In genomic region chr13:95104865-95105264, GRCm38 (mm10) we compare ENCODE assay signal across 18 mouse cellular contexts.
"Had no signal": no experiment of that assay in that cellular context is flagged by ENCODE, and none has a peak within 500 bp of the region (broad histone marks: within the 10 kb centered on the region; RNA-seq: fewer than 3 reads in every experiment).

No protein-coding gene starts in this region.

- H3K36me3 ChIP-seq: intestine, embryonic 15.5 days; kidney, embryonic 15.5 days; limb, embryonic 10.5 days; limb, embryonic 13.5 days; liver, embryonic 12.5 days; liver, embryonic 15.5 days; stomach, embryonic 15.5 days had no signal

- H3K27ac ChIP-seq: intestine, embryonic 15.5 days; kidney, embryonic 15.5 days; limb, embryonic 10.5 days; limb, embryonic 13.5 days; liver, embryonic 12.5 days; liver, embryonic 15.5 days; stomach, embryonic 15.5 days had no signal

- H3K9me3 ChIP-seq: intestine, embryonic 15.5 days; kidney, embryonic 15.5 days; limb, embryonic 10.5 days; limb, embryonic 13.5 days; liver, embryonic 12.5 days; liver, embryonic 15.5 days; stomach, embryonic 15.5 days had no signal

- H3K9ac ChIP-seq: intestine, embryonic 15.5 days; kidney, embryonic 15.5 days; limb, embryonic 13.5 days; liver, embryonic 12.5 days; liver, embryonic 15.5 days; stomach, embryonic 15.5 days had no signal

- H3K4me1 ChIP-seq: intestine, embryonic 15.5 days; kidney, embryonic 15.5 days; limb, embryonic 10.5 days; liver, embryonic 12.5 days; liver, embryonic 15.5 days; stomach, embryonic 15.5 days had no signal

- DNase-seq: kidney, adult 11 months; kidney, adult 8-10 months; kidney, postnatal 10 days; kidney, postnatal 36 days; layer of hippocampus, adult 9-11 months; liver; midbrain, embryonic 14.5 days; right cerebral cortex, postnatal 14 days; right cerebral cortex, postnatal 4 days; thymus, postnatal 25 days had no signal

- ATAC-seq: intestine, embryonic 15.5 days; liver, embryonic 12.5 days had no signal

- H3K4me3 ChIP-seq: intestine, embryonic 15.5 days; kidney, embryonic 15.5 days; limb, embryonic 10.5 days; limb, embryonic 13.5 days; liver, embryonic 12.5 days; liver, embryonic 15.5 days; stomach, embryonic 15.5 days had no signal

- H3K4me2 ChIP-seq: intestine, embryonic 15.5 days; kidney, embryonic 15.5 days; limb, embryonic 13.5 days; liver, embryonic 12.5 days; liver, embryonic 15.5 days; midbrain, embryonic 11.5 days; stomach, embryonic 15.5 days had no signal

- H3K27me3 ChIP-seq: intestine, embryonic 15.5 days; kidney, embryonic 15.5 days; limb, embryonic 13.5 days; liver, embryonic 12.5 days; liver, embryonic 15.5 days; stomach, embryonic 15.5 days had no signal
